Comparison of ENCODE assay signal across 9 mouse cellular contexts in genomic region chr11:7214761-7215160, GRCm38 (mm10). TPM values are rescaled to one million over a fixed set of nuclear protein-coding genes. Genes with fewer than 3 reads are reported as not detected.
DNase-seq lines count a peak whose midpoint lies in the region; ATAC-seq and TF ChIP-seq lines count a peak whose summit lies in the region.
"Had no signal": no experiment of that assay in that cellular context is flagged by ENCODE, and none has a peak within 500 bp of the region (broad histone marks: within the 10 kb centered on the region; RNA-seq: fewer than 3 reads in every experiment).

No protein-coding gene starts in this region.

- ATAC-seq in forebrain, embryonic 13.5 days = no peak
- ATAC-seq in stomach, embryonic 14.5 days (ENCODE audit: insufficient number of reproducible peaks, insufficient read depth, low FRiP score, low read depth) = no peak

- no peaks in the 10 kb centered on the region for H3K36me3 ChIP-seq in forebrain, embryonic 13.5 days (ENCODE audit: poor library complexity, severe bottlenecking)
- no peaks in the 10 kb centered on the region for H3K36me3 ChIP-seq in stomach, embryonic 14.5 days (ENCODE audit: control insufficient read depth, insufficient read depth, low read length)
- H3K36me3 ChIP-seq: liver, embryonic 13.5 days had no signal

- H3K4me2 ChIP-seq in forebrain, embryonic 13.5 days = peak overlapping the region; percentile 86
- H3K4me2 ChIP-seq in stomach, embryonic 14.5 days (replicated peaks; ENCODE audit: low read depth, low read length) = peak overlapping the region; percentile 85

- H3K4me3 ChIP-seq in forebrain, embryonic 13.5 days = peak overlapping the region; percentile 58; the same call in 1 of the 2 replicates
- H3K4me3 ChIP-seq in layer of hippocampus, adult 2 months = no peak overlapping the region; the same call in 1 of the 2 replicates
- no peak overlapping the region; the same call in 1 of the 2 replicates for H3K4me3 ChIP-seq in stomach, embryonic 14.5 days (ENCODE audit: low read depth, low read length)

- peak; percentile 88 for TF ChIP-seq CTCF in layer of hippocampus, adult 2 months (conservative IDR thresholded peaks at IDR 0.05)

- H3K9ac ChIP-seq in forebrain, embryonic 13.5 days = no peak overlapping the region
- H3K9ac ChIP-seq in stomach, embryonic 14.5 days (replicated peaks; ENCODE audit: low read depth, low read length) = no peak overlapping the region
- H3K9ac ChIP-seq: liver, embryonic 13.5 days had no signal

- peaks cover 22% of the 10 kb centered on the region for H3K4me1 ChIP-seq in forebrain, embryonic 13.5 days
- H3K4me1 ChIP-seq in stomach, embryonic 14.5 days (ENCODE audit: control insufficient read depth, insufficient read depth, low read length) = peaks cover 10% of the 10 kb centered on the region; the same call in 1 of the 2 replicates
- H3K4me1 ChIP-seq: liver, embryonic 13.5 days had no signal

- H3K27me3 ChIP-seq in forebrain, embryonic 13.5 days = peaks cover 33% of the 10 kb centered on the region
- H3K27me3 ChIP-seq in stomach, embryonic 14.5 days (ENCODE audit: control insufficient read depth, insufficient read depth, low read length) = peaks cover 8% of the 10 kb centered on the region; the same call in 1 of the 2 replicates

- intact Hi-C loops in heart, postnatal 14 days (cut with DNase I) = loop anchor here (1.0 to 10.0 kb wide), 6 partner anchors 120 to 1031 kb away; no protein-coding TSS in a partner anchor

- H3K9me3 ChIP-seq in forebrain, embryonic 13.5 days (replicated peaks) = no peaks in the 10 kb centered on the region
- no peaks in the 10 kb centered on the region for H3K9me3 ChIP-seq in stomach, embryonic 14.5 days (ENCODE audit: control insufficient read depth, low read depth, low read length)
- H3K9me3 ChIP-seq: liver, embryonic 13.5 days had no signal

- 7% methylated on average over 14 of the region's 14 CpGs for WGBS in forebrain, embryonic 13.5 days
- WGBS in stomach, embryonic 14.5 days = 5% methylated on average over 14 of the region's 14 CpGs

- no peak overlapping the region for H3K27ac ChIP-seq in forebrain, embryonic 13.5 days
- no peak overlapping the region for H3K27ac ChIP-seq in layer of hippocampus, adult 2 months
- H3K27ac ChIP-seq in stomach, embryonic 14.5 days (ENCODE audit: low read length) = no peak overlapping the region
- H3K27ac ChIP-seq: liver, embryonic 13.5 days had no signal

- peak; percentile 44 for DNase-seq in left cerebral cortex, adult 11 months (ENCODE audit: low spot score)
- DNase-seq in left cerebral cortex, adult 8-10 months (ENCODE audit: low spot score in 2 of 2) = no peak
- DNase-seq in heart, postnatal 14 days = peak; percentile 56 to 65
- DNase-seq in layer of hippocampus, adult 2 months (ENCODE audit: low spot score in 2 of 2) = peak; percentile 66 to 74
- DNase-seq in lung, postnatal 25 days (ENCODE audit: low spot score) = peak; percentile 24
- DNase-seq in thymus, postnatal 0 days (ENCODE audit: low spot score) = no peak
- DNase-seq: liver, embryonic 13.5 days had no signal

RNA-seq across cellular contexts. Expression of gene Igfbp3, which starts 1.0 kb away (rescaled TPM):
- 1 to 10 TPM; 6.5 to 7.4 (median 6.7) TPM for total RNA-seq in left cerebral cortex, adult 8-10 months (2022)
- 9.6 and 11.6 TPM in 2 replicates for polyA plus RNA-seq in forebrain, embryonic 13.5 days (2015; fragmentation: Nextera tagmentation; extraction: Ambion mirVana)
- 10 to 100 TPM; 34.1 to 43.8 TPM for total RNA-seq in heart, postnatal 14 days (2021)
- 10 to 100 TPM; 10.2 to 11.1 TPM for total RNA-seq in layer of hippocampus, adult 2 months (2021)
- polyA plus RNA-seq in stomach, embryonic 14.5 days (2014; fragmentation: Nextera tagmentation; extraction: Ambion mirVana) = 49.9 and 62.0 TPM in 2 replicates
- polyA plus RNA-seq in thymus, postnatal 0 days (2015; fragmentation: Nextera tagmentation; extraction: Ambion mirVana) = 28.2 and 30.6 TPM in 2 replicates

RNA-seq across cellular contexts. Expression of gene Igfbp1, which starts 17.2 kb away (rescaled TPM):
- total RNA-seq in left cerebral cortex, adult 8-10 months (2022) = not detected
- polyA plus RNA-seq in forebrain, embryonic 13.5 days (2015; fragmentation: Nextera tagmentation; extraction: Ambion mirVana) = 0.18 and 0.30 TPM in 2 replicates
- not detected for total RNA-seq in heart, postnatal 14 days (2021)
- under 1 TPM in 1 of 2 experiments, not detected in 1; 0.23 TPM for total RNA-seq in layer of hippocampus, adult 2 months (2021)
- polyA plus RNA-seq in stomach, embryonic 14.5 days (2014; fragmentation: Nextera tagmentation; extraction: Ambion mirVana) = 1.5 and 1.7 TPM in 2 replicates
- polyA plus RNA-seq in thymus, postnatal 0 days (2015; fragmentation: Nextera tagmentation; extraction: Ambion mirVana) = 0.17 and 0.40 TPM in 2 replicates

RNA-seq across cellular contexts. Expression of gene Gm11985, which starts 26.4 kb away (rescaled TPM):
- not detected for total RNA-seq in left cerebral cortex, adult 8-10 months (2022)
- polyA plus RNA-seq in forebrain, embryonic 13.5 days (2015; fragmentation: Nextera tagmentation; extraction: Ambion mirVana) = not detected in 2 replicates
- total RNA-seq in heart, postnatal 14 days (2021) = not detected
- total RNA-seq in layer of hippocampus, adult 2 months (2021) = not detected
- 0.25 TPM in 1 of 2 replicates, not detected in the other for polyA plus RNA-seq in stomach, embryonic 14.5 days (2014; fragmentation: Nextera tagmentation; extraction: Ambion mirVana)
- not detected in 2 replicates for polyA plus RNA-seq in thymus, postnatal 0 days (2015; fragmentation: Nextera tagmentation; extraction: Ambion mirVana)
- polyA plus RNA-seq: liver, embryonic 13.5 days had no signal

Comparison
In these comparisons a context has a peak if more than half of its experiments do, and no peak if none do; other contexts are left out.
1. DNase-seq: peak in left cerebral cortex, adult 11 months (single experiment), heart, postnatal 14 days (2 of 2), layer of hippocampus, adult 2 months (2 of 2) and lung, postnatal 25 days (single experiment); none in left cerebral cortex, adult 8-10 months (0 of 2) and thymus, postnatal 0 days (single experiment).